Mouse (Mus musculus) monocyte, adult 2 months (primary cell): Measurements from ENCODE around the gene Plxna2.

Experiments
- DNase-seq, 2 experiments: peaks; one replicate each; pipeline ENCODE4 v3.0.0; 2022; ENCODE audit warnings: low spot score in 2 of 2, low read depth in 1 of 2

Gene Plxna2

GRCm38 (mm10) chr1:194658459-194659160, 40.6 kb downstream of the Plxna2 start:
- DNase-seq = no peak

GRCm38 (mm10) chr1:194660426-194661119, 42.6 kb downstream of the Plxna2 start:
- no peak for DNase-seq

GRCm38 (mm10) chr1:194663021-194663420, 45.0 kb downstream of the Plxna2 start:
- DNase-seq = no peak

- DNase-seq = no peak
Measured at GRCm38 (mm10) chr1:194665715-194666114, 47.7 kb downstream of the Plxna2 start.

- DNase-seq = no peak
Measured at GRCm38 (mm10) chr1:194671783-194672524, 53.9 kb downstream of the Plxna2 start.

- no peak for DNase-seq
Measured at GRCm38 (mm10) chr1:194672525-194672894, 54.5 kb downstream of the Plxna2 start.

GRCm38 (mm10) chr1:194673229-194673628, 55.2 kb downstream of the Plxna2 start:
- no peak for DNase-seq

- DNase-seq = no peak
Measured at GRCm38 (mm10) chr1:194675106-194675890, 57.3 kb downstream of the Plxna2 start.

- no peak for DNase-seq
Measured at GRCm38 (mm10) chr1:194675891-194676200, 57.8 kb downstream of the Plxna2 start.

GRCm38 (mm10) chr1:194677878-194678277, 59.9 kb downstream of the Plxna2 start:
- no peak for DNase-seq

- no peak for DNase-seq
Measured at GRCm38 (mm10) chr1:194679147-194679546, 61.1 kb downstream of the Plxna2 start.

GRCm38 (mm10) chr1:194680136-194680535, 62.1 kb downstream of the Plxna2 start:
- no peak for DNase-seq

- no peak for DNase-seq
Measured at GRCm38 (mm10) chr1:194682021-194682420, 64.0 kb downstream of the Plxna2 start.

GRCm38 (mm10) chr1:194683132-194683531, 65.1 kb downstream of the Plxna2 start:
- no peak for DNase-seq

GRCm38 (mm10) chr1:194685896-194686295, 67.9 kb downstream of the Plxna2 start:
- no peak for DNase-seq

- DNase-seq = no peak
Measured at GRCm38 (mm10) chr1:194687746-194688145, 69.7 kb downstream of the Plxna2 start.

- no peak for DNase-seq
Measured at GRCm38 (mm10) chr1:194688161-194688560, 70.1 kb downstream of the Plxna2 start.

- no peak for DNase-seq
Measured at GRCm38 (mm10) chr1:194693063-194693462, 75.0 kb downstream of the Plxna2 start.

- no peak for DNase-seq
Measured at GRCm38 (mm10) chr1:194693488-194693887, 75.5 kb downstream of the Plxna2 start.

GRCm38 (mm10) chr1:194694805-194695204, 76.8 kb downstream of the Plxna2 start:
- DNase-seq = no peak

- DNase-seq = no peak
Measured at GRCm38 (mm10) chr1:194697439-194697838, 79.4 kb downstream of the Plxna2 start.
